Mouse (Mus musculus): ENCODE measurements around the gene Ifrd2. TPM values are rescaled to one million over a fixed set of nuclear protein-coding genes. Genes with fewer than 3 reads are reported as not detected.

Ifrd2 gene
- polyA plus RNA-seq, 1 experiment from 2014 or later, result 27.7 TPM

GRCm38 (mm10) chr9:107542721-107543120, 44.7 kb upstream of the Ifrd2 start:
- H3K4me1 ChIP-seq (replicated peaks; ENCODE audit: control insufficient read depth, insufficient read depth, low read length), result peaks cover 14% of the 10 kb centered on the region
- H3K4me3 ChIP-seq (ENCODE audit: low read depth, low read length), result peak overlapping the region; percentile 60
- DNase-seq (ENCODE audit: low spot score) (no peak), ATAC-seq (ENCODE audit: low FRiP score) (no peak)
- H3K4me2 ChIP-seq (replicated peaks; ENCODE audit: low read depth, low read length), result peak overlapping the region; percentile 62
- peak overlapping the region; percentile 61; the same call in 1 of the 2 replicates for H3K9ac ChIP-seq (ENCODE audit: low read depth, low read length)
- WGBS, result 54% methylated on average over 8 of the region's 8 CpGs
- H3K9me3 ChIP-seq (ENCODE audit: control insufficient read depth, low read length), result no peaks in the 10 kb centered on the region
- no peaks in the 10 kb centered on the region for H3K27me3 ChIP-seq (ENCODE audit: control insufficient read depth, insufficient read depth, low read length)
- peaks cover 11% of the 10 kb centered on the region; the same call in 1 of the 2 replicates for H3K36me3 ChIP-seq (ENCODE audit: control insufficient read depth, insufficient read depth, low read length)
- no peak overlapping the region for H3K27ac ChIP-seq (ENCODE audit: low read depth, low read length)

DNA sequence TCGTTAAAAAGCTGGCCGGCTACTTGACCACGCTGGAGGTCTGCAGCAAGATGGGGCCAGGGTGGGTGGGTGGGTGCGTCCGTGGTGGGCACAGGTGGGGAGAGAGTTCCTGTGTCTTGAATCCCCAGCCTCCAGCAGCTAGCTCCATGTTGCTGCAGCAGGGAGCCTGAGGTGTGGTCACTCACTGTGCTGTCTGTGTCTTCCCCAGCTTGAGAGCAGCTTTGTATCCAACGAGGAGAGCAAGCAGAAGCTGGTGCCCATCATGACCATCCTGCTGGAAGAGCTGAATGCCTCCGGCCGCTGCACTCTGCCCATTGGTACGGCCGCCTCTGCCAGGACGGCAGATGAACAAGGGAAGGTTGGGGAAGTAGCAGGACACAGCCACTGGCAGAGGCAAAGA, 44.1 kb upstream of the Ifrd2 start:
- Histone ChIP-seq H3K4me3 (ENCODE audit: low read depth, low read length) (no peak overlapping the region), H3K4me2 (replicated peaks; ENCODE audit: low read depth, low read length) (no peak overlapping the region), H3K9me3 (ENCODE audit: control insufficient read depth, low read length) (no peaks in the 10 kb centered on the region), H3K27ac (ENCODE audit: low read depth, low read length) (no peak overlapping the region), H3K36me3 (ENCODE audit: control insufficient read depth, insufficient read depth, low read length) (peaks cover 10% of the 10 kb centered on the region; the same call in 1 of the 2 replicates), H3K27me3 (ENCODE audit: control insufficient read depth, insufficient read depth, low read length) (0 out of 2 replicates have a peak, but pooled peaks cover 2% of the 10 kb centered on the region), H3K9ac (ENCODE audit: low read depth, low read length) (no peak overlapping the region), H3K4me1 (replicated peaks; ENCODE audit: control insufficient read depth, insufficient read depth, low read length) (peaks cover 14% of the 10 kb centered on the region)
- no peak for ATAC-seq (ENCODE audit: low FRiP score)
- no peak for DNase-seq (ENCODE audit: low spot score)
- WGBS, result 85% methylated on average over 11 of the region's 11 CpGs

DNA sequence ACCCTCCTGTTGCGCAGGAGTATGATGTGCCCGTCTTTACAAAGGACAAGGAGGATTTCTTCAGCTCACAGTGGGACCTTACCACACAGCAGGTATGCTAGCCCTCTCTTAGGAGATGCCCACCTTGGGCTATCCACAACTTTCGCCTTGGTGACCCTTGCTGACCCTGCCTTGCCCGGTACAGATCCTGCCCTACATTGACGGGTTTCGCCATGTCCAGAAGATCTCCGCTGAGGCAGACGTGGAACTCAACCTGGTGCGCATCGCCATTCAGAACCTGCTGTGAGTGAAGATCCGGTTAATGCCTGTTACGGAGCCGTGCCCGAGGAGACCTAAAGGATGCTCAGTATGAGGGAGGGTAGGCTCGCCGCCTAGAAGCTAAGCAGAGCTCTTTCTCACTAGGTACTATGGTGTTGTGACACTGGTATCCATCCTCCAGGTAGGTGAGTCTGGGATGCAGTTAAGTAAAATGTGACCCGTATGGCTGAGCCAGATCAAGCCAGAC, 43.2 kb upstream of the Ifrd2 start:
- peaks cover 6% of the 10 kb centered on the region; the same call in 1 of the 2 replicates for H3K36me3 ChIP-seq (ENCODE audit: control insufficient read depth, insufficient read depth, low read length)
- no peak for DNase-seq (ENCODE audit: low spot score)
- no peak overlapping the region for H3K27ac ChIP-seq (ENCODE audit: low read depth, low read length)
- H3K4me3 ChIP-seq (ENCODE audit: low read depth, low read length), result no peak overlapping the region
- H3K4me1 ChIP-seq (replicated peaks; ENCODE audit: control insufficient read depth, insufficient read depth, low read length), result peaks cover 14% of the 10 kb centered on the region
- no peaks in the 10 kb centered on the region for H3K9me3 ChIP-seq (ENCODE audit: control insufficient read depth, low read length)
- H3K9ac ChIP-seq (ENCODE audit: low read depth, low read length), result no peak overlapping the region
- no peak overlapping the region for H3K4me2 ChIP-seq (replicated peaks; ENCODE audit: low read depth, low read length)
- 94% methylated on average over 17 of the region's 17 CpGs for WGBS
- peaks cover 6% of the 10 kb centered on the region; the same call in 1 of the 2 replicates for H3K27me3 ChIP-seq (ENCODE audit: control insufficient read depth, insufficient read depth, low read length)
- no peak for ATAC-seq (ENCODE audit: low FRiP score)

DNA sequence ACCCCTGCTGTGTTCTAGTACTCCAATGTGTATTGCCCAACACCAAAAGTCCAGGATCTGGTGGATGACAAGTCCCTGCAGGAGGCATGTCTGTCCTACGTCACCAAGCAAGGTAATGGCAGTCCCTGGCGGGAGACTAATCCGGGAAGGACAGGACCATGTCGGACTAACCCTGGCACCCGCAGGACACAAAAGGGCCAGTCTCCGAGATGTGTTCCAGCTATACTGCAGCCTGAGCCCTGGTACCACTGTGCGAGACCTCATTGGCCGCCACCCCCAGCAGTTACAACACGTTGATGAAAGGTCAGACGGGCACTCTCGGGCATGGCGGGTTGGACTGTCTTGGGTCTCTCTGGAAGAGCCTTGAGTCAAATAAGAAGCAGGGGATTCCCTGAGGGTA, 42.7 kb upstream of the Ifrd2 start:
- DNase-seq (ENCODE audit: low spot score) (no peak), ATAC-seq (ENCODE audit: low FRiP score) (no peak)
- Histone ChIP-seq H3K4me2 (replicated peaks; ENCODE audit: low read depth, low read length) (no peak overlapping the region), H3K9me3 (ENCODE audit: control insufficient read depth, low read length) (no peaks in the 10 kb centered on the region), H3K4me3 (ENCODE audit: low read depth, low read length) (no peak overlapping the region), H3K27me3 (ENCODE audit: control insufficient read depth, insufficient read depth, low read length) (peaks cover 8% of the 10 kb centered on the region; the same call in 1 of the 2 replicates), H3K4me1 (replicated peaks; ENCODE audit: control insufficient read depth, insufficient read depth, low read length) (peaks cover 14% of the 10 kb centered on the region), H3K27ac (ENCODE audit: low read depth, low read length) (no peak overlapping the region), H3K9ac (ENCODE audit: low read depth, low read length) (no peak overlapping the region), H3K36me3 (ENCODE audit: control insufficient read depth, insufficient read depth, low read length) (peaks cover 5% of the 10 kb centered on the region; the same call in 1 of the 2 replicates)
- 96% methylated on average over 12 of the region's 12 CpGs for WGBS

GRCm38 (mm10) chr9:107545199-107545598, 42.2 kb upstream of the Ifrd2 start:
- no peak for DNase-seq (ENCODE audit: low spot score)
- H3K9me3 ChIP-seq (ENCODE audit: control insufficient read depth, low read length), result no peaks in the 10 kb centered on the region
- 0 out of 2 replicates have a peak, but pooled peaks cover 2% of the 10 kb centered on the region for H3K36me3 ChIP-seq (ENCODE audit: control insufficient read depth, insufficient read depth, low read length)
- H3K9ac ChIP-seq (ENCODE audit: low read depth, low read length), result no peak overlapping the region
- H3K4me3 ChIP-seq (ENCODE audit: low read depth, low read length), result no peak overlapping the region
- H3K4me1 ChIP-seq (replicated peaks; ENCODE audit: control insufficient read depth, insufficient read depth, low read length), result peaks cover 14% of the 10 kb centered on the region
- peaks cover 8% of the 10 kb centered on the region for H3K27me3 ChIP-seq (ENCODE audit: control insufficient read depth, insufficient read depth, low read length)
- WGBS, result 90% methylated on average over 10 of the region's 10 CpGs
- no peak for ATAC-seq (ENCODE audit: low FRiP score)
- H3K27ac ChIP-seq (ENCODE audit: low read depth, low read length), result no peak overlapping the region
- H3K4me2 ChIP-seq (replicated peaks; ENCODE audit: low read depth, low read length), result no peak overlapping the region

- H3K9me3 ChIP-seq (ENCODE audit: control insufficient read depth, low read length), result no peaks in the 10 kb centered on the region
- H3K36me3 ChIP-seq (ENCODE audit: control insufficient read depth, insufficient read depth, low read length), result 0 out of 2 replicates have a peak, but pooled peaks cover 2% of the 10 kb centered on the region
- H3K27me3 ChIP-seq (ENCODE audit: control insufficient read depth, insufficient read depth, low read length), result peaks cover 12% of the 10 kb centered on the region
- peak; percentile 88 for DNase-seq (ENCODE audit: low spot score)
- no peak overlapping the region for H3K4me3 ChIP-seq (ENCODE audit: low read depth, low read length)
- H3K4me1 ChIP-seq (replicated peaks; ENCODE audit: control insufficient read depth, insufficient read depth, low read length), result peaks cover 15% of the 10 kb centered on the region
- 4% methylated on average over 3 of the region's 3 CpGs for WGBS
- H3K27ac ChIP-seq (ENCODE audit: low read depth, low read length), result no peak overlapping the region
- ATAC-seq (ENCODE audit: low FRiP score), result no peak
- H3K9ac ChIP-seq (ENCODE audit: low read depth, low read length), result no peak overlapping the region
- H3K4me2 ChIP-seq (replicated peaks; ENCODE audit: low read depth, low read length), result no peak overlapping the region
Observed at GRCm38 (mm10) chr9:107545602-107546001, 41.8 kb upstream of the Ifrd2 start.

- WGBS, result 4% methylated on average over 20 of the region's 20 CpGs
- H3K4me1 ChIP-seq (replicated peaks; ENCODE audit: control insufficient read depth, insufficient read depth, low read length), result peaks cover 20% of the 10 kb centered on the region
- 0 out of 2 replicates have a peak, but pooled peaks cover 2% of the 10 kb centered on the region for H3K36me3 ChIP-seq (ENCODE audit: control insufficient read depth, insufficient read depth, low read length)
- no peaks in the 10 kb centered on the region for H3K9me3 ChIP-seq (ENCODE audit: control insufficient read depth, low read length)
- H3K27ac ChIP-seq (ENCODE audit: low read depth, low read length), result no peak within 1 kb of the TSS
- DNase-seq (ENCODE audit: low spot score) (peak; percentile 94), ATAC-seq (ENCODE audit: low FRiP score) (peak; percentile 61; the same call in 1 of the 2 replicates)
- peak within 1 kb of the TSS; percentile 16; the same call in 1 of the 2 replicates for H3K9ac ChIP-seq (ENCODE audit: low read depth, low read length)
- H3K4me3 ChIP-seq (ENCODE audit: low read depth, low read length), result 0 out of 2 replicates have a peak within 1 kb of the TSS, but pooled peaks have one; percentile 13
- H3K4me2 ChIP-seq (replicated peaks; ENCODE audit: low read depth, low read length), result peak within 1 kb of the TSS; percentile 34
- H3K27me3 ChIP-seq (ENCODE audit: control insufficient read depth, insufficient read depth, low read length), result peaks cover 25% of the 10 kb centered on the region
Observed at GRCm38 (mm10) chr9:107547026-107547425, 40.4 kb upstream of the Ifrd2 start, which contains the start of gene Zmynd10. Gene Zmynd10 (plus strand): TSS chr9:107547298.

DNA sequence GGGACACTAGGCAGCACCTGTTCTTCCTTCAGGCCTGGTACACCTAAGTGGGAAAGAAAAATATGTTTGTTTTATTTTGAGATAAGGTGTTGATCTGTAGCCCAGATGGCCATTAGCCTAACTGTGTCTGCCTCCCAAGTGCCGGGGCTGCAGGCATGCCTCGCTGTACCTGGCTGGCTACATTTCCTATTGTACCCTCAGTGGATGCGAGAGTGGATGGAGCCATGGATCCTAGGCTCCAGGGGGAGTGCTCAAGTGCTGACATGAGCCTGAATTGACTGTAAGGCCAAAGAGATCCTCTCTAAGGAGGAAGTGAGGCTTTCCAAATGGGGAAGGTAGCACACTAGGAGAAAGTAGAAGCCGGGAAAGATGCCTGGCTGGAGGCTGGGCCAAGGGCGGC, 39.5 kb upstream of the Ifrd2 start:
- no peak for DNase-seq (ENCODE audit: low spot score)
- Histone ChIP-seq H3K36me3 (ENCODE audit: control insufficient read depth, insufficient read depth, low read length) (0 out of 2 replicates have a peak, but pooled peaks cover 2% of the 10 kb centered on the region), H3K4me1 (replicated peaks; ENCODE audit: control insufficient read depth, insufficient read depth, low read length) (peaks cover 18% of the 10 kb centered on the region), H3K4me2 (replicated peaks; ENCODE audit: low read depth, low read length) (no peak overlapping the region), H3K4me3 (ENCODE audit: low read depth, low read length) (no peak overlapping the region), H3K9ac (ENCODE audit: low read depth, low read length) (no peak overlapping the region), H3K27me3 (ENCODE audit: control insufficient read depth, insufficient read depth, low read length) (peaks cover 33% of the 10 kb centered on the region), H3K9me3 (ENCODE audit: control insufficient read depth, low read length) (no peaks in the 10 kb centered on the region), H3K27ac (ENCODE audit: low read depth, low read length) (no peak overlapping the region)
- no peak for ATAC-seq (ENCODE audit: low FRiP score)
- WGBS, result 85% methylated on average over 5 of the region's 5 CpGs

DNA sequence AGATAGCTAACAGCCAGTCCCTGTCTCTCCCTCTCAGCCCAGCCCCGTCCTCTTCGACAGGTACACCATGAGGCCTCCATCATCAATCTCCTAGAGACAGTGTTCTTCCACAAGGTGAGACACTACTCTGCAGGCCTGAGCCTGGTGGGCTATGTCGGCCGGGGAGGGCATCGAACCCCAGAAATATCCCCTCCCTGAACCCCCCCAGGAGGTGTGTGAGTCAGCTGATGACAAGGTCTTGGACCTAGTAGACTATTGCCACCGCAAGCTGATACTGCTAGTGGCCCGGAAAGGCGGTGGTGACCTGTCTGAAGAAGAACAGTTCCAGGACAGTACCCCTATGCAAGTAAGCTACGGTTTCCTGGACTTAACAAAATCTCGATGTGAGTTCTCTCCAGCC, 38.6 kb upstream of the Ifrd2 start:
- Histone ChIP-seq H3K27me3 (ENCODE audit: control insufficient read depth, insufficient read depth, low read length) (peaks cover 35% of the 10 kb centered on the region), H3K4me2 (replicated peaks; ENCODE audit: low read depth, low read length) (no peak overlapping the region), H3K4me1 (replicated peaks; ENCODE audit: control insufficient read depth, insufficient read depth, low read length) (peaks cover 18% of the 10 kb centered on the region; the same call in 1 of the 2 replicates), H3K36me3 (ENCODE audit: control insufficient read depth, insufficient read depth, low read length) (0 out of 2 replicates have a peak, but pooled peaks cover 2% of the 10 kb centered on the region), H3K4me3 (ENCODE audit: low read depth, low read length) (no peak overlapping the region), H3K9ac (ENCODE audit: low read depth, low read length) (no peak overlapping the region), H3K9me3 (ENCODE audit: control insufficient read depth, low read length) (no peaks in the 10 kb centered on the region), H3K27ac (ENCODE audit: low read depth, low read length) (no peak overlapping the region)
- no peak for ATAC-seq (ENCODE audit: low FRiP score)
- DNase-seq (ENCODE audit: low spot score), result no peak
- 93% methylated on average over 10 of the region's 10 CpGs for WGBS
